In genomic region chr4:138448872-138449615, GRCm38 (mm10) we compare ENCODE assay signal across 34 mouse cellular contexts. TPM values are rescaled to one million over a fixed set of nuclear protein-coding genes. Genes with fewer than 3 reads are reported as not detected.
DNase-seq lines count a peak whose midpoint lies in the region; ATAC-seq and TF ChIP-seq lines count a peak whose summit lies in the region.
"Had no signal": no experiment of that assay in that cellular context is flagged by ENCODE, and none has a peak within 500 bp of the region (broad histone marks: within the 10 kb centered on the region; RNA-seq: fewer than 3 reads in every experiment).

No protein-coding gene starts in this region.

- no peaks in the 10 kb centered on the region; the same call in 1 of the 2 replicates for H3K27me3 ChIP-seq in neural tube, embryonic 13.5 days
- no peaks in the 10 kb centered on the region for H3K27me3 ChIP-seq in forebrain, postnatal 0 days (ENCODE audit: insufficient read depth, low read length)
- H3K27me3 ChIP-seq: hindbrain, embryonic 15.5 days had no signal

- WGBS in neural tube, embryonic 13.5 days = 47% methylated on average over 7 of the region's 7 CpGs
- WGBS in forebrain, postnatal 0 days = 59% methylated on average over 7 of the region's 7 CpGs

- DNase-seq in embryo, embryonic 10 days (ENCODE audit: low spot score) = peak; percentile 17
- no peak for DNase-seq in embryo, embryonic 11 days
- peak; percentile 39 for DNase-seq in left cerebral cortex, postnatal 4 days
- no peak for DNase-seq in left cerebral cortex, postnatal 36 days (ENCODE audit: low spot score in 2 of 2)
- no peak for DNase-seq in neural tube, embryonic 10.5 days (ENCODE audit: extremely low spot score, low spot score)
- DNase-seq in ZHBTc4 (ENCODE audit: low read depth, low spot score) = peak; percentile 68
- DNase-seq in forebrain, postnatal 0 days = no peak
- DNase-seq: adrenal gland, postnatal 10 days; cerebellum, adult 11 months; cerebellum, adult 9-10 months; gastrocnemius, postnatal 25 days; heart, adult 11 months; heart, postnatal 36 days; kidney, adult 18-20 months; kidney, postnatal 36 days; lung, embryonic 14.5 days; thymus, adult 2 months; thymus, postnatal 36 days had no signal

- H3K4me1 ChIP-seq in neural tube, embryonic 13.5 days (replicated peaks) = peaks cover 46% of the 10 kb centered on the region
- peaks cover 16% of the 10 kb centered on the region for H3K4me1 ChIP-seq in forebrain, postnatal 0 days (ENCODE audit: insufficient read depth)

- no peaks in the 10 kb centered on the region for H3K9me3 ChIP-seq in neural tube, embryonic 13.5 days
- no peaks in the 10 kb centered on the region for H3K9me3 ChIP-seq in forebrain, postnatal 0 days (ENCODE audit: low read length)
- H3K9me3 ChIP-seq: embryonic facial prominence, embryonic 10.5 days; embryonic facial prominence, embryonic 15.5 days; forebrain, embryonic 12.5 days; hindbrain, embryonic 15.5 days; kidney, embryonic 15.5 days; limb, embryonic 12.5 days; liver, embryonic 15.5 days had no signal

- H3K4me2 ChIP-seq in neural tube, embryonic 13.5 days = no peak overlapping the region
- H3K4me2 ChIP-seq in forebrain, postnatal 0 days (ENCODE audit: low read depth) = no peak overlapping the region
- H3K4me2 ChIP-seq: embryonic facial prominence, embryonic 15.5 days; forebrain, embryonic 12.5 days; heart, embryonic 11.5 days; kidney, embryonic 15.5 days; limb, embryonic 12.5 days; liver, embryonic 15.5 days; lung, embryonic 14.5 days had no signal

- no peak for TF ChIP-seq CTCF in forebrain, postnatal 0 days (IDR thresholded peaks at IDR 0.05; ENCODE audit: low read depth)

- peak overlapping the region; percentile 58; the same call in 1 of the 2 replicates for H3K9ac ChIP-seq in neural tube, embryonic 13.5 days
- H3K9ac ChIP-seq in forebrain, postnatal 0 days = no peak overlapping the region
- H3K9ac ChIP-seq: embryonic facial prominence, embryonic 15.5 days; kidney, embryonic 15.5 days; limb, embryonic 12.5 days; liver, embryonic 15.5 days; lung, embryonic 14.5 days had no signal

- H3K36me3 ChIP-seq in neural tube, embryonic 13.5 days = no peaks in the 10 kb centered on the region
- no peaks in the 10 kb centered on the region for H3K36me3 ChIP-seq in forebrain, postnatal 0 days (ENCODE audit: insufficient read depth)
- H3K36me3 ChIP-seq: embryonic facial prominence, embryonic 10.5 days; embryonic facial prominence, embryonic 15.5 days; forebrain, embryonic 12.5 days; hindbrain, embryonic 15.5 days; kidney, embryonic 15.5 days; limb, embryonic 12.5 days; liver, embryonic 15.5 days; midbrain, embryonic 12.5 days had no signal

- H3K27ac ChIP-seq in neural tube, embryonic 13.5 days (replicated peaks) = no peak overlapping the region
- H3K27ac ChIP-seq in forebrain, postnatal 0 days (ENCODE audit: low read depth, low read length) = no peak overlapping the region
- H3K27ac ChIP-seq: embryonic facial prominence, embryonic 10.5 days; embryonic facial prominence, embryonic 15.5 days; forebrain, embryonic 12.5 days; hindbrain, embryonic 15.5 days; kidney, embryonic 15.5 days; limb, embryonic 12.5 days; liver, embryonic 15.5 days had no signal

- intact Hi-C loops in left cerebral cortex, postnatal 4 days (cut with DNase I) = loop anchor here (2.0 to 5.0 kb wide), 2 partner anchors 112 to 253 kb away; no protein-coding TSS in a partner anchor
- intact Hi-C loops in left cerebral cortex, postnatal 36 days (cut with DNase I) = loop anchor here (5.0 kb wide), 1 partner anchor 343 kb away; no protein-coding TSS in a partner anchor

- no peak overlapping the region for H3K4me3 ChIP-seq in neural tube, embryonic 13.5 days
- H3K4me3 ChIP-seq in forebrain, postnatal 0 days (ENCODE audit: low read depth, low read length) = no peak overlapping the region
- H3K4me3 ChIP-seq: embryonic facial prominence, embryonic 10.5 days; embryonic facial prominence, embryonic 15.5 days; forebrain, embryonic 12.5 days; hindbrain, embryonic 15.5 days; kidney, embryonic 15.5 days; limb, embryonic 12.5 days; liver, embryonic 15.5 days; midbrain, embryonic 12.5 days; myocyte had no signal

- no peak for ATAC-seq in neural tube, embryonic 13.5 days (ENCODE audit: low read depth)
- no peak for ATAC-seq in forebrain, postnatal 0 days

RNA-seq across cellular contexts. Expression of gene Camk2n1, which starts 5.1 kb away (rescaled TPM):
- total RNA-seq in left cerebral cortex, postnatal 4 days (2021) = 100 to 1,000 TPM; 106 to 110 TPM
- 1,000 to 10,000 TPM; 1,236 to 1,427 TPM for total RNA-seq in left cerebral cortex, postnatal 36 days (2021)
- 15.0 and 15.3 TPM in 2 replicates for polyA plus RNA-seq in neural tube, embryonic 13.5 days (2015; fragmentation: Nextera tagmentation; extraction: Ambion mirVana)
- 45.9 and 48.3 TPM in 2 replicates for total RNA-seq in forebrain, postnatal 0 days (2014; rRNA removed)
- polyA plus RNA-seq in forebrain, postnatal 0 days (2015; fragmentation: Nextera tagmentation; extraction: Ambion mirVana) = 17.1 and 21.4 TPM in 2 replicates
- total RNA-seq: common myeloid progenitor, adult 5-6 weeks had no signal

RNA-seq across cellular contexts. Expression of gene Mul1, which starts 14.6 kb away (rescaled TPM):
- 10 to 100 TPM; 35.4 to 35.8 TPM for total RNA-seq in left cerebral cortex, postnatal 4 days (2021)
- 10 to 100 TPM; 56.4 to 58.5 TPM for total RNA-seq in left cerebral cortex, postnatal 36 days (2021)
- 19.8 and 21.6 TPM in 2 replicates for polyA plus RNA-seq in neural tube, embryonic 13.5 days (2015; fragmentation: Nextera tagmentation; extraction: Ambion mirVana)
- total RNA-seq in forebrain, postnatal 0 days (2014; rRNA removed) = 30.1 and 32.4 TPM in 2 replicates
- polyA plus RNA-seq in forebrain, postnatal 0 days (2015; fragmentation: Nextera tagmentation; extraction: Ambion mirVana) = 13.5 and 19.4 TPM in 2 replicates

RNA-seq across cellular contexts. Expression of gene Fam43b, which starts 52.7 kb away (rescaled TPM):
- total RNA-seq in left cerebral cortex, postnatal 4 days (2021) = 10 to 100 TPM; 27.7 to 30.6 TPM
- 10 to 100 TPM; 27.0 to 35.4 TPM for total RNA-seq in left cerebral cortex, postnatal 36 days (2021)
- polyA plus RNA-seq in neural tube, embryonic 13.5 days (2015; fragmentation: Nextera tagmentation; extraction: Ambion mirVana) = 2.2 and 2.6 TPM in 2 replicates
- total RNA-seq in forebrain, postnatal 0 days (2014; rRNA removed) = 11.9 and 14.7 TPM in 2 replicates
- 18.9 and 22.6 TPM in 2 replicates for polyA plus RNA-seq in forebrain, postnatal 0 days (2015; fragmentation: Nextera tagmentation; extraction: Ambion mirVana)
- total RNA-seq: common myeloid progenitor, adult 5-6 weeks; gastrocnemius, adult 18-20 months; gastrocnemius, postnatal 25 days; heart, postnatal 36 days; liver, adult 2 months; megakaryocyte progenitor cell, adult 5-6 weeks; neutrophil, adult 5-6 weeks had no signal
- polyA plus RNA-seq: embryonic facial prominence, embryonic 10.5 days; kidney, embryonic 15.5 days; limb, embryonic 12.5 days; liver, adult 2 months; liver, embryonic 15.5 days; lung, embryonic 14.5 days; myocyte; thymus, adult 2 months had no signal

Comparison
In these comparisons a context has a peak if more than half of its experiments do, and no peak if none do; other contexts are left out.
1. DNase-seq: peak in embryo, embryonic 10 days (single experiment), left cerebral cortex, postnatal 4 days (single experiment) and ZHBTc4 (single experiment); none in embryo, embryonic 11 days (single experiment), left cerebral cortex, postnatal 36 days (0 of 2), neural tube, embryonic 10.5 days (single experiment) and forebrain, postnatal 0 days (single experiment).
2. RNA of gene Camk2n1, which starts 5.1 kb away (total RNA-seq): 1,236 to 1,427 TPM in left cerebral cortex, postnatal 36 days; 106 to 110 TPM in left cerebral cortex, postnatal 4 days and 45.9 to 48.3 TPM in forebrain, postnatal 0 days; every median in the first group is over 10 times any median in the second.